Mouse (Mus musculus) small intestine, adult 2 months (tissue): Measurements from ENCODE around the gene Bptf. TPM values are rescaled to one million over a fixed set of nuclear protein-coding genes. Genes with fewer than 3 reads are reported as not detected.
"Not testable (repeated sequence)": the region's sequence is repeated elsewhere in the genome, so short reads cannot be mapped to it uniquely, and the experiment has no call there.

Source experiments
- H3K27ac ChIP-seq: fragments of 200-500 bp; 2 replicates; pipeline ENCODE4 v1.5.1; 2012; ENCODE audit warnings: low read depth, low read length, control low read depth, inconsistent platforms; ENCODE audit not compliant: insufficient read depth
- H3K27me3 ChIP-seq: fragments of 200-500 bp; 2 replicates; pipeline ENCODE4 v1.6.1; 2012; ENCODE audit warnings: mild to moderate bottlenecking, moderate library complexity, low read length, inconsistent platforms; ENCODE audit not compliant: control insufficient read depth, insufficient read depth
- H3K36me3 ChIP-seq: fragments of 200-500 bp; 2 replicates; pipeline ENCODE4 v1.6.1; 2012; ENCODE audit warnings: mild to moderate bottlenecking, low read length, control low read depth, inconsistent platforms; ENCODE audit not compliant: control insufficient read depth, insufficient read depth
- H3K4me1 ChIP-seq: fragments of 200-500 bp; 2 replicates; pipeline ENCODE4 v1.6.1; 2012; ENCODE audit warnings: low read length, inconsistent platforms, mixed read lengths; ENCODE audit not compliant: control insufficient read depth, insufficient read depth, insufficient read length
- H3K4me3 ChIP-seq: fragments of 200-500 bp; 2 replicates; pipeline ENCODE4 v1.5.1; 2012; ENCODE audit warnings: low read depth, mild to moderate bottlenecking, control low read depth, inconsistent platforms, low read length, moderate library complexity
- CTCF ChIP-seq: fragments of 200-500 bp; IDR thresholded peaks from 2 replicates; pipeline ENCODE4 v1.5.1; 2012; ENCODE audit warnings: low read depth, mild to moderate bottlenecking, control low read depth, inconsistent platforms, low read length, moderate library complexity, mixed read lengths; ENCODE audit not compliant: insufficient replicate concordance, insufficient read length; ENCODE audit errors: extremely low read depth
- POLR2A ChIP-seq: fragments of 200-500 bp; IDR thresholded peaks from 2 replicates; pipeline ENCODE4 v1.6.1; 2012; ENCODE audit warnings: low read depth, mild to moderate bottlenecking, control low read depth, inconsistent platforms, low read length, moderate library complexity
- WGBS: fragments of 180-500 bp; shearing (Covaris S2); methylation state at CpG from one replicate; pipeline ENCODE4 v1.1.7; 2018; 5-methylcytosine and 5-hydroxymethylcytosine counted together
- polyA plus RNA-seq: library from polyadenylated mRNA; depleted of rRNA; stranded (reverse); fragments of >200 nt; gene quantifications from 2 replicates; pipeline ENCODE4 v1.2.3, GENCODE M21; 2012

The Bptf gene
- polyA plus RNA-seq, 1 experiment: 15.2 TPM

DNA sequence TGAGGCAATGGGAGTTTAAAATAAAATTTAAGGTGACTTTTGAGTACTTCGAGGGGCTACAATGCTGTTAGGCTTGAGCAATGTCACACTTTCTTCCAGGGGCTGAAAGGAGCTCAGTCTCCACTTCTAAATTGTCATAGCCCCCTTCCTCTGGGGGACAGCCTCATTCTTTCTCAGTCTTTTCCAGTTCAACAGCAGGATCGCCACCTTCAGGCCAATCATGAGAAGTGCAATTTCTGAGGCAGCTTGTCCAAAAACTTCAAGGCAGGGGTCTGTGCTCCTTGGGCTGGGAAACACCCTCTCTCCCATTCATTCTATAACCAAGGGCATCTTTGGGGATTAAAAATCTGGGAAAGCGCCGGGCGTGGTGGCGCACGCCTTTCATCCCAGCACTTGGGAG, 19.9 kb upstream of the Bptf start:
- Histone ChIP-seq H3K36me3 (no peaks in the 10 kb centered on the region), H3K4me3 (no peak overlapping the region), H3K27ac (no peak overlapping the region), H3K4me1 (no peaks in the 10 kb centered on the region), H3K27me3 (no peaks in the 10 kb centered on the region)
- TF ChIP-seq POLR2A (no peak), CTCF (peak; percentile 7; the same call in 1 of the 2 replicates)
- 78% methylated on average over 7 of the region's 7 CpGs for WGBS

DNA sequence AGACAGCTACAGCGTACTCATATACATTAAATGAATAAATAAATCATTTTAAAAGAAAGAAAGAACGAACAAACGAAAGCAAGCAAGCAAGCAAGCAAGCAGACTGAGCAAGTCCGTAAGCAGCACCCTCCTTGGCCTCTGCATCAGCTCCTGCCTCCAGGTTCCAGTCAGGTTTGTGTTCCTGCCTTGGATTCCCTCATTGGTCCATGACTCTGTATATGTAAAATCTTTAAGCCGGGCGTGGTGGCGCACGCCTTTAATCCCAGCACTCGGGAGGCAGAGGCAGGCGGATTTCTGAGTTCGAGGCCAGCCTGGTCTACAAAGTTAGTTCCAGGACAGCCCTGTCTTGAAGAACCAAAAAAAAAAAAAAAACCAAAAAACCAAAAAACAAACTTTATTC, 12.0 kb upstream of the Bptf start:
- H3K27me3 ChIP-seq, H3K4me3 ChIP-seq, H3K27ac ChIP-seq, H3K36me3 ChIP-seq, H3K4me1 ChIP-seq: not testable (repeated sequence)
- WGBS: 93% methylated on average over 11 of the region's 11 CpGs

DNA sequence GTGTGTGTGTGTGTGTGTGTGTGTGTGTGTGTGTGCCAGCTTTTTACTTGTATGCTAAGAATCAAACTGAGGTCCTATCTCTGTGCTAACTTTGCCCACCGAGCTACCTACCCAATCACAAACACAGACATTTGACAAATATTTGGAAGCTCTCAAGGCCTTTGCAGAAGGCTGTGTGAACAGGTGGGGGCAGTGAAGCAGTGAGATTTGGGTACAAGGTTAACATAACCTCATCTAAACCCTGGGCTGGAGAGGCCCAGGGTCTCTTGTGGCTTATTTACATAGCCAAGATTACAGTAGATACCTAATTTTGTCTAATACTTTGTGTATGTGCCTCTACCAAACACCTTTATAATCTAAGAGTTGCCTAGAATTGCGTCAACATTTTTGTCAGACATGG, 10.5 kb upstream of the Bptf start:
- WGBS: 58% methylated on average over 2 of the region's 2 CpGs
- no peak overlapping the region for H3K27ac ChIP-seq
- no peaks in the 10 kb centered on the region for H3K36me3 ChIP-seq
- no peaks in the 10 kb centered on the region for H3K4me1 ChIP-seq
- no peak overlapping the region for H3K4me3 ChIP-seq
- no peak for TF ChIP-seq POLR2A
- TF ChIP-seq CTCF: no peak
- no peaks in the 10 kb centered on the region for H3K27me3 ChIP-seq

DNA sequence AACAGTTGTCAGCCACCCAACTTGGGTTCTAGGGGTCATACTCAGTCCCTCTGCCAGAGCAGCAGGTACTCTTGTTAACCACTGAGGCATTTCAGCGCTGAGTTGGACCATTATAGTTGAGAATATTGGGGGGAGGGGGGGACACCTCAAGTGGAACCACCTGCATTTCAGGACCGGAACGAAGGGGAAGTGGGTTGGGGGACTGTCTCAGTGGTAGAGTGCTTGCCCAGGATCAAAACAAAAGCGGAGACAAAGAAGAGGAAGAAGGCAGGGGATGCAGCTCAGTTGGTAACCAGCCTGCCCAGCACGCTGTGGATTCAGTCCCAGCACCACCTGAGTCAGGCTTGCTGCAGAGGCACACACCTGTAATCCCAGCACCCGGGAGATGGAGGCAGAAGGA, 8.8 kb upstream of the Bptf start:
- H3K4me1 ChIP-seq: no peaks in the 10 kb centered on the region
- no peaks in the 10 kb centered on the region for H3K27me3 ChIP-seq
- H3K27ac ChIP-seq: no peak overlapping the region
- TF ChIP-seq CTCF (no peak), POLR2A (no peak)
- 38% methylated on average over 6 of the region's 6 CpGs for WGBS
- H3K4me3 ChIP-seq: no peak overlapping the region
- H3K36me3 ChIP-seq: no peaks in the 10 kb centered on the region

DNA sequence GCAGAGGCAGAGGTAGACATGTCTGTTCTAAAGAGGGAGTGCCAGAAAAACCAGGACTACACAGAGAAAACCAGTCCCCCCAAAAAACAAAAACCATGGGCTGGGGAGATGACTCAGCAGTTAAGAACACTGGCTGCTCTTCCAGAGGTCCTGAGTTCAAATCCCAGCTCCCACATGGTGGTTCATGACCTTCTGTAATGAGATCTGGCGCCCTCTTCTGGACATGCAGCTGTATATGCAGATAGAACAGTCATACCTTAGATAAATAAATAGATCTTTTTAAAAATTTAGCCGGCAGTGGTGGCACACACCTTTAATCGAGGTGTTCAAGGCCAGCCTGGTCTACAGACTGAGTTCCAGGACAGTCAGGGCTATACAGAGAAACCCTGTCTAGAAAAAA, 6.7 kb upstream of the Bptf start:
- Histone ChIP-seq H3K36me3 (no peaks in the 10 kb centered on the region), H3K27ac (no peak overlapping the region), H3K4me1 (no peaks in the 10 kb centered on the region), H3K27me3 (no peaks in the 10 kb centered on the region), H3K4me3 (no peak overlapping the region)
- WGBS: 55% methylated on average over 3 of the region's 3 CpGs
- TF ChIP-seq POLR2A (no peak), CTCF (peak; percentile 23; the same call in 1 of the 2 replicates)

DNA sequence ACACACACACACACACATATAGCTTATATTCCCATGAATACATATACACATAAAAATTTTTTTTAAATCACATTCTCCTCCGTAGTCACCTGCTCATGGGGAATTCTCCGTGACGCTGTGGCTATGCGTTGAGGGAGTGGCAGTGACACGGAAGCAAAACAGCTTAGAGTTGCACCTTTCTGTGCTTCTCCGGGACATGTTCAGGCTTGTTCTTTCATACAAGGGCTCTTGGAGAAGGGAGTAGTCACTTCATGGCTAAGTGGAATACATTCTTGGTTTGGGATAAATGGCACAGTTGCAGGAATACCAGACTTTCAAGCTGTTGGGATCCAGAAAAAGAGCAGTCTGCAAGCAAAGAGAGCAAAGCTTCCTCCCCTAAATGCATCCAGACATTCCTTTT, 5.7 kb upstream of the Bptf start:
- no peaks in the 10 kb centered on the region for H3K27me3 ChIP-seq
- H3K36me3 ChIP-seq: no peaks in the 10 kb centered on the region
- no peak overlapping the region for H3K27ac ChIP-seq
- TF ChIP-seq CTCF (no peak), POLR2A (no peak)
- 99% methylated on average over 6 of the region's 6 CpGs for WGBS
- peaks cover 2% of the 10 kb centered on the region; the same call in 1 of the 2 replicates for H3K4me1 ChIP-seq
- no peak overlapping the region for H3K4me3 ChIP-seq

DNA sequence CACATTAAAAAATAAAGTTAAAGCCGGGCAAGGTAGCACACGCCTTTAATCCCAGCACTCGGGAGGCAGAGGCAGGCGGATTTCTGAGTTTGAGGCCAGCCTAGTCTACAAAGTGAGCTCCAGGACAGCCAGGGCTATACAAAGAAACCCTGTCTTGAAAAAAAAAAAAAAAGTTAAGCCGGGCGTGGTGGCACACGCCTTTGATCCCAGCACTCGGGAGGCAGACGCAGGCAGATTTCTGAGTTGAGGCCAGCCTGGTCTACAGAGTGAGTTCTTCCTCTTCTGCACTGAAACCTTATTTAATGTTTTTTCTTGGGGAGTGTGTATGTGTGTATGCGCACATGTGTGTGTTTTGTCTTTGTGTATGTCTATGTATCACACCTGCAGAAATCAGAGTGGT, 4.5 kb upstream of the Bptf start:
- H3K4me1 ChIP-seq, H3K27ac ChIP-seq, H3K4me3 ChIP-seq, H3K27me3 ChIP-seq, H3K36me3 ChIP-seq: not testable (repeated sequence)
- 93% methylated on average over 10 of the region's 10 CpGs for WGBS

DNA sequence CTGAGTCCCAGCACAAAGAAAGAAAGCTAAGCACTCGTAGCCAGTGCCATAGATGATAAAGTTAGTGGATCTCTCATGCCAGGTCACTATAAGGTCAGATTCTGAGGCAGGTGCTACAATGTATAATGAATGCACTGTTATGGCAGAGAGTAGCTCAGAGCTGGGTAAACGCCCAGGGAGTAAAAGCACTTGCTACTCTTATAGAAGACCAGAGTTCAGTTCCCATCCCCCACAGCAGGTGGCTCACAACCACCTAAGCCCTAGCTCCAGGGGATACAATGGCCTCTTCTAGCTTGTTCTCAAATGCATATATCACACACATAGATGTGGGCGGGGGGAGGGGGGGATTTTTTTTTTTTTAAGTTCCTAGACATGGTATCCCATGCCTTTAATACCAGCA, 3.8 kb upstream of the Bptf start:
- TF ChIP-seq CTCF (no peak), POLR2A (no peak)
- Histone ChIP-seq H3K27me3 (no peaks in the 10 kb centered on the region), H3K36me3 (no peaks in the 10 kb centered on the region), H3K4me3 (no peak overlapping the region), H3K27ac (no peak overlapping the region), H3K4me1 (peaks cover 2% of the 10 kb centered on the region; the same call in 1 of the 2 replicates)
- 30% methylated on average over 3 of the region's 3 CpGs for WGBS
